Comparison of ENCODE assay signal across 10 mouse cellular contexts in genomic region chr2:134528122-134528810, GRCm38 (mm10). TPM values are rescaled to one million over a fixed set of nuclear protein-coding genes. Genes with fewer than 3 reads are reported as not detected.
A peak's percentile ranks its signal among the peaks of the same experiment; 100 is the strongest.
DNase-seq lines count a peak whose midpoint lies in the region; ATAC-seq and TF ChIP-seq lines count a peak whose summit lies in the region.
"Had no signal": no experiment of that assay in that cellular context is flagged by ENCODE, and none has a peak within 500 bp of the region (broad histone marks: within the 10 kb centered on the region; RNA-seq: fewer than 3 reads in every experiment).

No protein-coding gene starts in this region.

- 39% methylated on average over 7 of the region's 7 CpGs for WGBS in heart, embryonic 15.5 days
- WGBS in forebrain, embryonic 13.5 days = 73% methylated on average over 7 of the region's 7 CpGs
- 11% methylated on average over 7 of the region's 7 CpGs for WGBS in thymus, adult 2 months

- intact Hi-C loops in left cerebral cortex, postnatal 14 days (cut with DNase I) = no loop called here

- no peak for TF ChIP-seq POLR2A in thymus, adult 2 months (IDR thresholded peaks at IDR 0.05; ENCODE audit: control insufficient read depth, extremely low read depth, insufficient read depth, low read length, poor library complexity)

- no peaks in the 10 kb centered on the region for H3K27me3 ChIP-seq in heart, embryonic 15.5 days
- no peaks in the 10 kb centered on the region for H3K27me3 ChIP-seq in forebrain, embryonic 13.5 days
- no peaks in the 10 kb centered on the region for H3K27me3 ChIP-seq in megakaryocyte, embryonic 14.5 days (replicated peaks)
- H3K27me3 ChIP-seq in thymus, adult 2 months (ENCODE audit: control insufficient read depth, insufficient read depth, low read length) = no peaks in the 10 kb centered on the region; the same call in 1 of the 2 replicates

- peaks cover 4% of the 10 kb centered on the region for H3K4me1 ChIP-seq in heart, embryonic 15.5 days (replicated peaks)
- peaks cover 6% of the 10 kb centered on the region; the same call in 1 of the 2 replicates for H3K4me1 ChIP-seq in forebrain, embryonic 13.5 days
- peaks cover 18% of the 10 kb centered on the region for H3K4me1 ChIP-seq in megakaryocyte, embryonic 14.5 days
- no peaks in the 10 kb centered on the region for H3K4me1 ChIP-seq in thymus, adult 2 months (replicated peaks; ENCODE audit: control insufficient read depth, insufficient read depth, low read length)

- no peak for TF ChIP-seq CTCF in thymus, adult 2 months (IDR thresholded peaks at IDR 0.05; ENCODE audit: borderline replicate concordance, control insufficient read depth, extremely low read depth, insufficient read depth, low read length, poor library complexity)

- ATAC-seq in heart, embryonic 15.5 days (replicated peaks; ENCODE audit: insufficient number of reproducible peaks, insufficient read depth, low FRiP score, low read depth) = peak; percentile 59
- ATAC-seq in forebrain, embryonic 13.5 days = peak; percentile 50; the same call in 1 of the 2 replicates

- H3K9me3 ChIP-seq in heart, embryonic 15.5 days (replicated peaks) = no peaks in the 10 kb centered on the region
- H3K9me3 ChIP-seq in forebrain, embryonic 13.5 days (replicated peaks) = no peaks in the 10 kb centered on the region
- H3K9me3 ChIP-seq in megakaryocyte, embryonic 14.5 days = no peaks in the 10 kb centered on the region

- H3K27ac ChIP-seq in heart, embryonic 15.5 days = peak overlapping the region; percentile 75
- no peak overlapping the region for H3K27ac ChIP-seq in forebrain, embryonic 13.5 days
- no peak overlapping the region for H3K27ac ChIP-seq in thymus, adult 2 months (ENCODE audit: control insufficient read depth, insufficient read depth, low read length)

- no peaks in the 10 kb centered on the region for H3K36me3 ChIP-seq in heart, embryonic 15.5 days
- H3K36me3 ChIP-seq in forebrain, embryonic 13.5 days (ENCODE audit: poor library complexity, severe bottlenecking) = no peaks in the 10 kb centered on the region
- no peaks in the 10 kb centered on the region for H3K36me3 ChIP-seq in megakaryocyte, embryonic 14.5 days (replicated peaks; ENCODE audit: low read length)
- H3K36me3 ChIP-seq in thymus, adult 2 months (ENCODE audit: control insufficient read depth, insufficient read depth, low read length) = no peaks in the 10 kb centered on the region

- no peak for DNase-seq in heart, adult 11 months
- DNase-seq in MN1 (ENCODE audit: low spot score) (peak; percentile 26), adipocyte (ENCODE audit: low spot score) (no peak)
- no peak for DNase-seq in left cerebral cortex, postnatal 14 days (ENCODE audit: low spot score in 2 of 2)
- DNase-seq in thymus, adult 2 months = no peak

- H3K4me2 ChIP-seq in heart, embryonic 15.5 days = peak overlapping the region; percentile 42
- no peak overlapping the region for H3K4me2 ChIP-seq in forebrain, embryonic 13.5 days

- H3K4me3 ChIP-seq in heart, embryonic 15.5 days = no peak overlapping the region
- no peak overlapping the region for H3K4me3 ChIP-seq in forebrain, embryonic 13.5 days
- peak overlapping the region; percentile 89 for H3K4me3 ChIP-seq in megakaryocyte, embryonic 14.5 days (replicated peaks)
- no peak overlapping the region for H3K4me3 ChIP-seq in thymus, adult 2 months (ENCODE audit: control insufficient read depth, insufficient read depth, low read length)

- H3K9ac ChIP-seq in heart, embryonic 15.5 days = no peak overlapping the region
- H3K9ac ChIP-seq in forebrain, embryonic 13.5 days = no peak overlapping the region

RNA-seq across cellular contexts. Expression of gene Hao1, which starts 25.9 kb away (rescaled TPM):
- polyA plus RNA-seq in heart, embryonic 15.5 days (2015; fragmentation: Nextera tagmentation; extraction: Ambion mirVana) = not detected in 2 replicates
- not detected in 2 replicates for polyA plus RNA-seq in forebrain, embryonic 13.5 days (2015; fragmentation: Nextera tagmentation; extraction: Ambion mirVana)
- polyA plus RNA-seq in megakaryocyte, embryonic 14.5 days (2012; ENCODE audit: insufficient read depth, low replicate concordance) = not detected in 2 replicates
- not detected for total RNA-seq in left cerebral cortex, postnatal 14 days (2021)
- polyA plus RNA-seq in thymus, adult 2 months (2012; rRNA removed) = 0.04 and 0.05 TPM in 2 replicates
- total RNA-seq: ES-E14; layer of hippocampus, postnatal 36 days had no signal
